Mouse (Mus musculus): ENCODE data around the gene 4930578G10Rik. TPM values are rescaled to one million over a fixed set of nuclear protein-coding genes. Genes with fewer than 3 reads are reported as not detected.
"Not testable (repeated sequence)": the region's sequence is repeated elsewhere in the genome, so short reads cannot be mapped to it uniquely, and the experiment has no call there.

4930578G10Rik gene
- 0.73 and 1.1 TPM in 2 replicates for polyA plus RNA-seq (2016; fragmentation: Nextera tagmentation; extraction: Ambion mirVana)

GRCm38 (mm10) chr4:42735245-42735644, at the start of gene 4930578G10Rik:
Gene 4930578G10Rik (plus strand): TSS chr4:42735545.
- ATAC-seq (ENCODE audit: low FRiP score); H3K36me3 ChIP-seq; H3K4me1 ChIP-seq; H3K9me3 ChIP-seq (replicated peaks); H3K27ac ChIP-seq; H3K4me2 ChIP-seq (replicated peaks); H3K4me3 ChIP-seq; H3K27me3 ChIP-seq; H3K9ac ChIP-seq: not testable (repeated sequence)
- WGBS = no CpG with 5 or more reads among the region's 13 CpGs

DNA sequence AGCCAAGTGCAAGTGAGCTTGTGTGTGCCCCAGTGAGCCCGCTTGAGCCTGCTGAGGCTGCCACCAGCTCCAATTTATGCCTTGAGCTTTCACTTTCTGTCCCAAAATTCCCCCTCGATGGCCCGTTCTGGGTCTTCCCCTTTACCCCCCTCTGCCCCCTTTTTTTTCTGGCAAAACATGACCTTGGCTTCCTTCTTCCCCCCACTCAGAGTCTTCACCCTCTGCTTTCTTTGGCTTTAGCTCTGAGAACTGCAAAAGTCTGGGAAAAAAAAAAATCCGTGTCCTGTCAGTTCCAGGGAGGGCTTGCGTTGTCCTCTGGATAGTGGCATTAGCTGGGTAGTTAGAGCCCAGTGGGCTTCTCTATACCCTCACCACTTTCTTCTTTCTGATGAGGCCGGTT, 21.1 kb downstream of the 4930578G10Rik start, which contains the start of gene Ccl19:
Ccl19 (minus strand) TSS at position 101 of the 400 bp plus-strand sequence.
- H3K9me3 ChIP-seq (replicated peaks); H3K4me1 ChIP-seq; H3K4me3 ChIP-seq; H3K27ac ChIP-seq; ATAC-seq (ENCODE audit: low FRiP score); H3K9ac ChIP-seq; H3K36me3 ChIP-seq; H3K4me2 ChIP-seq (replicated peaks); H3K27me3 ChIP-seq: not testable (repeated sequence)
- no CpG with 5 or more reads among the region's 6 CpGs for WGBS

- not testable (repeated sequence) for H3K27ac ChIP-seq; H3K4me2 ChIP-seq (replicated peaks); ATAC-seq (ENCODE audit: low FRiP score); H3K9me3 ChIP-seq (replicated peaks); H3K4me3 ChIP-seq; H3K9ac ChIP-seq; H3K27me3 ChIP-seq; H3K4me1 ChIP-seq; H3K36me3 ChIP-seq
- no CpG with 5 or more reads among the region's 5 CpGs for WGBS
Measured at GRCm38 (mm10) chr4:42773893-42774292, 38.5 kb downstream of the 4930578G10Rik start, which contains the start of gene Ccl21a. Gene Ccl21a (minus strand): TSS chr4:42773993.

GRCm38 (mm10) chr4:42853788-42854187, 118.4 kb downstream of the 4930578G10Rik start, which contains the start of gene Fam205a1:
Gene Fam205a1 (minus strand): TSS chr4:42853888.
- H3K27me3 ChIP-seq = not testable (repeated sequence)

DNA sequence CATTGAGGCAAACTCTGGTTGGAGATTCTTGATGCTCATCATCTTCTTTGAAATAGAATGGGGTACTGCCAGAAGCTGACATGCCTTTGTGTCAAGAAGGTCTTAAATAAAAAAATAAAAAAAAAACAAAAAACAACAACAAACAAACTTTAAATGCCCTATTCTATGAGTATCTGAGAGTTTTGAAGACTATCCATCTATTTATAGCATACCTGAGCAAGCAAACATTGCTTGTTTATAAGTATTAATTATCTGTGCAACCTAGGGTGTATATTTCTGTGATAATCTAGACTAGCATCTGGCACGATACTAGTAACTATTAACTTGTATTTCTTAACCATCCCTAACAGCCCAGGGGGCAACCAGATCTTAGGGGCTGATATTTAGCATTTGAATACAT, 121.3 kb downstream of the 4930578G10Rik start, which contains the start of gene Gm12394:
Gm12394 (minus strand) TSS at position 101 of the 400 bp plus-strand sequence.
- not testable (repeated sequence) for H3K36me3 ChIP-seq; H3K4me2 ChIP-seq (replicated peaks); ATAC-seq (ENCODE audit: low FRiP score); H3K4me1 ChIP-seq; H3K27me3 ChIP-seq; H3K9me3 ChIP-seq (replicated peaks); H3K4me3 ChIP-seq; H3K9ac ChIP-seq; H3K27ac ChIP-seq
- WGBS = 74% methylated on average over 1 of the region's 1 CpGs

More at GRCm38 (mm10) chr4:42853788-42854187, 118.4 kb downstream of the 4930578G10Rik start, which contains the start of gene Fam205a1:
- H3K9me3 ChIP-seq (replicated peaks); H3K27ac ChIP-seq; ATAC-seq (ENCODE audit: low FRiP score); H3K9ac ChIP-seq; H3K4me1 ChIP-seq; H3K4me2 ChIP-seq (replicated peaks); H3K36me3 ChIP-seq; H3K4me3 ChIP-seq: not testable (repeated sequence)
- 88% methylated on average over 1 of the region's 1 CpGs for WGBS

- H3K4me2 ChIP-seq (replicated peaks); H3K27ac ChIP-seq; H3K4me1 ChIP-seq; H3K36me3 ChIP-seq; H3K4me3 ChIP-seq; ATAC-seq (ENCODE audit: low FRiP score); H3K9ac ChIP-seq; H3K9me3 ChIP-seq (replicated peaks); H3K27me3 ChIP-seq: not testable (repeated sequence)
- WGBS = 89% methylated on average over 9 of the region's 9 CpGs
Measured at GRCm38 (mm10) chr4:42860483-42860882, 125.1 kb downstream of the 4930578G10Rik start.

DNA sequence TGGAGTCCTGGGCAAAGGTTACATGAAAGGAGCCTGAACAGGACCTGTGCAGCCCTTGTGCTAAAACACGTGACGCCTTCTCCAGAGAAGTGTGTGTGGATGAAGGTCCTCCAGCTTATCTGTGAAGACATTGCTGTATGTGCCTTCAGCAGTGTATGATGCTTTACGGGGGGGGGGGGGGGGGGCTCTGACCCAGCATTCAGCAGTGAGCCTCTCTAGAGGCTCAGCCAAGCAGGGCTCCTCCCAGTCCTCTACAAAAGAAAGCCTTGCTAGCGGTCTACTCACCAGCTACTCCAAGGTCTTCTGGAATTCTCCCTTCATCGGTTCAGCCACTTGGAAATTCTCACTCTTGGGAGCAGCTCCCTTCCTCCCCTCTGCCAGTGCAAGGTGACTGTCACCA, 128.1 kb downstream of the 4930578G10Rik start:
- not testable (repeated sequence) for H3K36me3 ChIP-seq; H3K9me3 ChIP-seq (replicated peaks); H3K4me1 ChIP-seq; H3K27ac ChIP-seq; H3K27me3 ChIP-seq; H3K9ac ChIP-seq; H3K4me2 ChIP-seq (replicated peaks); H3K4me3 ChIP-seq; ATAC-seq (ENCODE audit: low FRiP score)
- WGBS = 83% methylated on average over 4 of the region's 5 CpGs

GRCm38 (mm10) chr4:42867390-42867789, 132.0 kb downstream of the 4930578G10Rik start:
- no peak overlapping the region for H3K9ac ChIP-seq
- no peak for ATAC-seq (ENCODE audit: low FRiP score)
- H3K4me2 ChIP-seq (replicated peaks) = no peak overlapping the region
- no peaks in the 10 kb centered on the region for H3K36me3 ChIP-seq
- H3K4me3 ChIP-seq = no peak overlapping the region
- H3K4me1 ChIP-seq = no peaks in the 10 kb centered on the region
- H3K9me3 ChIP-seq (replicated peaks) = no peaks in the 10 kb centered on the region
- no peaks in the 10 kb centered on the region for H3K27me3 ChIP-seq
- 70% methylated on average over 3 of the region's 3 CpGs for WGBS
- H3K27ac ChIP-seq = no peak overlapping the region

- WGBS = 93% methylated on average over 5 of the region's 5 CpGs
- no peak for ATAC-seq (ENCODE audit: low FRiP score)
Measured at GRCm38 (mm10) chr4:42868193-42868592, 132.8 kb downstream of the 4930578G10Rik start.

GRCm38 (mm10) chr4:42870748-42871147, 135.4 kb downstream of the 4930578G10Rik start:
- Histone ChIP-seq H3K36me3 (no peaks in the 10 kb centered on the region), H3K4me1 (no peaks in the 10 kb centered on the region), H3K27ac (no peak overlapping the region), H3K9ac (no peak overlapping the region), H3K4me3 (no peak overlapping the region), H3K4me2 (replicated peaks) (no peak overlapping the region), H3K9me3 (replicated peaks) (no peaks in the 10 kb centered on the region), H3K27me3 (no peaks in the 10 kb centered on the region)
- WGBS = 85% methylated on average over 5 of the region's 5 CpGs
- no peak for ATAC-seq (ENCODE audit: low FRiP score)

More at GRCm38 (mm10) chr4:42868193-42868592, 132.8 kb downstream of the 4930578G10Rik start:
- Histone ChIP-seq H3K36me3 (no peaks in the 10 kb centered on the region), H3K4me3 (no peak overlapping the region), H3K4me1 (no peaks in the 10 kb centered on the region), H3K27ac (no peak overlapping the region), H3K9me3 (replicated peaks) (no peaks in the 10 kb centered on the region), H3K4me2 (replicated peaks) (no peak overlapping the region), H3K9ac (no peak overlapping the region), H3K27me3 (no peaks in the 10 kb centered on the region)

DNA sequence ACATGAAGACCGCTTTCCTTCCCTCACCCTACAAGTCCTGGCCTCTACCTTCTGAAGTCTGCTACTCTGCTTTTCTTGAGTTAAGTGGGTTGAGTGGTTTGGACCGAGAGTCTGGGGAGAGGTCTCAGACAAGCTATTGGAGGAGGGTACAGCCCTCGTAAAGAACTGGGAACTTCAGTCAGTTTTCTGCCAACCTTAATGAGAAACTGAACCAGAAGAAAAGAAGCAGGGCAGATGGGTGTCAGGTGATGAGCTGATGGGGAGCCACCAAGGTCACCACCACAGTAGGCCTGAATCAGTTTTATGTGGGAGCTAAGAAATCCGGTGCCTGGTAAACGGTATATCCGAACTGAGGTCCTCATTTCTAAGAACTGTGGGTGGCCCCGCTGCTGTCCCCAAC, 136.8 kb downstream of the 4930578G10Rik start:
- no peak for ATAC-seq (ENCODE audit: low FRiP score)
- Histone ChIP-seq H3K9me3 (replicated peaks) (no peaks in the 10 kb centered on the region), H3K36me3 (no peaks in the 10 kb centered on the region), H3K27me3 (0 out of 2 replicates have a peak, but pooled peaks cover 2% of the 10 kb centered on the region), H3K27ac (no peak overlapping the region), H3K4me2 (replicated peaks) (no peak overlapping the region), H3K4me1 (no peaks in the 10 kb centered on the region), H3K9ac (no peak overlapping the region), H3K4me3 (no peak overlapping the region)
- WGBS = 93% methylated on average over 7 of the region's 7 CpGs

DNA sequence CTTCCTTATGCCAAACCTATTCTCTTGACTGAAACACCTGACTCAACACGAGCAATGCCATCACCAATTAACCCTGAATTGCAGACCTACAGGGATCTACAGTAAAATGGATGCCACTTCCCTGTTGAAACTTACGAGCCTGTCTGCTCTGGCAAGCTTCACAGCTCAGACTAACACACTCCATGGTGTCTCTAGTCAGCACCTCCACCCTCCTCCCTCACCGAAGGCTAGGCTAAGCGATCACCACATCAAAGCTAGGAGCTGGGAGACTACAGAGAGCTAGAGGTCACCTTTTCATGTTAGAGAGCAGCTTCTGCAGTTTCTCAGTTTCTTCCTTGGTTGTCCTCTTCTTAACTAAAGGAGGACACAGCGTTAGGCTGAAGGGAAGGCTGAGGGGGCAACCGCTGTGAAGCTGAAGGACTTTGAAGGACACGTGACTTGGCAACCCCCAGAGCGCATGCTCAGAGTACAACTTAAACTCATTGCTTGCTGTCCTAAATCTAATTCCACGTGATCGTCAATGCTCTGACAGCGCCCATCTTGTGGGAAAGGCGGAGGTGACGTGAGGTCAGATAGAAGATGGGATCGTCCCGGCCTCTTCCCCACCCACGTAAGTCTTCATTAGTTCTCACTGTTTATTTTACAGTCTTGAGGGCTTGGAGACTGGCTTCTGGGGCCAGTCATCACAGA, 137.5 kb downstream of the 4930578G10Rik start:
- H3K4me2 ChIP-seq (replicated peaks) = no peak overlapping the region
- no peak overlapping the region for H3K4me3 ChIP-seq
- no peak overlapping the region for H3K9ac ChIP-seq
- no peaks in the 10 kb centered on the region for H3K36me3 ChIP-seq
- H3K27ac ChIP-seq = no peak overlapping the region
- H3K27me3 ChIP-seq = 0 out of 2 replicates have a peak, but pooled peaks cover 2% of the 10 kb centered on the region
- no peak for ATAC-seq (ENCODE audit: low FRiP score)
- WGBS = 85% methylated on average over 16 of the region's 16 CpGs
- no peaks in the 10 kb centered on the region for H3K4me1 ChIP-seq
- no peaks in the 10 kb centered on the region for H3K9me3 ChIP-seq (replicated peaks)

GRCm38 (mm10) chr4:42874134-42874533, 138.8 kb downstream of the 4930578G10Rik start, which contains the start of gene Fam205c:
Gene Fam205c (minus strand): TSS chr4:42874234.
- H3K4me2 ChIP-seq (replicated peaks) = no peak within 1 kb of the TSS
- no peaks in the 10 kb centered on the region for H3K9me3 ChIP-seq (replicated peaks)
- 87% methylated on average over 7 of the region's 7 CpGs for WGBS
- no peaks in the 10 kb centered on the region for H3K36me3 ChIP-seq
- H3K4me1 ChIP-seq = no peaks in the 10 kb centered on the region
- no peak within 1 kb of the TSS for H3K9ac ChIP-seq
- ATAC-seq (ENCODE audit: low FRiP score) = no peak
- no peak within 1 kb of the TSS for H3K4me3 ChIP-seq
- no peak within 1 kb of the TSS for H3K27ac ChIP-seq
- 0 out of 2 replicates have a peak, but pooled peaks cover 2% of the 10 kb centered on the region for H3K27me3 ChIP-seq
